Mouse (Mus musculus): ENCODE results near the gene Ergic3. TPM values are rescaled to one million over a fixed set of nuclear protein-coding genes. Genes with fewer than 3 reads are reported as not detected.

Gene Ergic3
- polyA plus RNA-seq, 1 experiment from 2014 or later: 382 TPM

- H3K4me3 ChIP-seq (replicated peaks; ENCODE audit: low read length): no peak overlapping the region
- H3K27me3 ChIP-seq (replicated peaks; ENCODE audit: control insufficient read depth, insufficient read depth, low read length): no peaks in the 10 kb centered on the region
- no peak overlapping the region for H3K27ac ChIP-seq (ENCODE audit: low read length)
- ATAC-seq: no peak
- H3K4me1 ChIP-seq (replicated peaks; ENCODE audit: control insufficient read depth, insufficient read depth, low read length): no peaks in the 10 kb centered on the region
- no peak overlapping the region for H3K9ac ChIP-seq (replicated peaks; ENCODE audit: low read depth, low read length)
- no peaks in the 10 kb centered on the region for H3K9me3 ChIP-seq (ENCODE audit: control insufficient read depth, low read length)
- 66% methylated on average over 4 of the region's 4 CpGs for WGBS
- peaks cover 60% of the 10 kb centered on the region for H3K36me3 ChIP-seq (ENCODE audit: control insufficient read depth, insufficient read depth)
- no peak overlapping the region for H3K4me2 ChIP-seq (ENCODE audit: low read length)
Measured at GRCm38 (mm10) chr2:155989085-155989484, 18.8 kb upstream of the Ergic3 start.

DNA sequence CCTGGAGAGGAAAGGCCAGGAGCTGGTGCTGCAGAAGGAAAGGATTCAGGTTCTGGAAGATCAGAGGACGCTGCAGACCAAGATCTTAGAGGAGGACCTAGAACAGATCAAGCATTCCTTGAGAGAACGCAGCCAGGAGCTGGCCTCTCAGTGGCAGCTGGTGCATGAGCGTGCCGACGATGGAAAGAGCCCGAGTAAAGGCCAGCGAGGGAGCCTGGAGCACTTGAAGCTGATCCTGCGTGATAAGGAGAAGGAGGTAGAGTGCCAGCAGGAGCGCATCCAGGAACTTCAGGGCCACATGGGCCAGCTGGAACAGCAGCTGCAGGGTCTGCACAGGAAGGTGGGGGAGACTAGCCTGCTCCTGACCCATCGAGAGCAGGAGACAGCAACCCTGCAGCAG lies 16.7 kb upstream of the Ergic3 start:
- Histone ChIP-seq H3K4me1 (replicated peaks; ENCODE audit: control insufficient read depth, insufficient read depth, low read length) (no peaks in the 10 kb centered on the region), H3K4me3 (replicated peaks; ENCODE audit: low read length) (no peak overlapping the region), H3K36me3 (ENCODE audit: control insufficient read depth, insufficient read depth) (peaks cover 59% of the 10 kb centered on the region), H3K27me3 (replicated peaks; ENCODE audit: control insufficient read depth, insufficient read depth, low read length) (no peaks in the 10 kb centered on the region), H3K9me3 (ENCODE audit: control insufficient read depth, low read length) (no peaks in the 10 kb centered on the region), H3K27ac (ENCODE audit: low read length) (no peak overlapping the region), H3K4me2 (ENCODE audit: low read length) (no peak overlapping the region), H3K9ac (replicated peaks; ENCODE audit: low read depth, low read length) (no peak overlapping the region)
- 93% methylated on average over 10 of the region's 10 CpGs for whole genome bisulfite sequencing
- ATAC-seq: no peak

- ATAC-seq: no peak
- Histone ChIP-seq H3K27me3 (replicated peaks; ENCODE audit: control insufficient read depth, insufficient read depth, low read length) (no peaks in the 10 kb centered on the region), H3K9ac (replicated peaks; ENCODE audit: low read depth, low read length) (no peak overlapping the region), H3K4me2 (ENCODE audit: low read length) (no peak overlapping the region), H3K9me3 (ENCODE audit: control insufficient read depth, low read length) (no peaks in the 10 kb centered on the region), H3K36me3 (ENCODE audit: control insufficient read depth, insufficient read depth) (peaks cover 58% of the 10 kb centered on the region), H3K4me1 (replicated peaks; ENCODE audit: control insufficient read depth, insufficient read depth, low read length) (no peaks in the 10 kb centered on the region), H3K27ac (ENCODE audit: low read length) (peak overlapping the region; percentile 10; the same call in 1 of the 2 replicates), H3K4me3 (replicated peaks; ENCODE audit: low read length) (no peak overlapping the region)
- WGBS: 57% methylated on average over 14 of the region's 14 CpGs
Measured at GRCm38 (mm10) chr2:155991863-155992321, 16.0 kb upstream of the Ergic3 start.

GRCm38 (mm10) chr2:156005393-156005792 lies 2.5 kb upstream of the Ergic3 start:
- Histone ChIP-seq H3K27ac (ENCODE audit: low read length) (no peak overlapping the region), H3K27me3 (replicated peaks; ENCODE audit: control insufficient read depth, insufficient read depth, low read length) (no peaks in the 10 kb centered on the region), H3K36me3 (ENCODE audit: control insufficient read depth, insufficient read depth) (peaks cover 2% of the 10 kb centered on the region), H3K9me3 (ENCODE audit: control insufficient read depth, low read length) (no peaks in the 10 kb centered on the region), H3K4me2 (ENCODE audit: low read length) (no peak overlapping the region), H3K4me1 (replicated peaks; ENCODE audit: control insufficient read depth, insufficient read depth, low read length) (peaks cover 10% of the 10 kb centered on the region), H3K4me3 (replicated peaks; ENCODE audit: low read length) (no peak overlapping the region), H3K9ac (replicated peaks; ENCODE audit: low read depth, low read length) (no peak overlapping the region)
- 94% methylated on average over 4 of the region's 4 CpGs for WGBS
- no peak for ATAC-seq

DNA sequence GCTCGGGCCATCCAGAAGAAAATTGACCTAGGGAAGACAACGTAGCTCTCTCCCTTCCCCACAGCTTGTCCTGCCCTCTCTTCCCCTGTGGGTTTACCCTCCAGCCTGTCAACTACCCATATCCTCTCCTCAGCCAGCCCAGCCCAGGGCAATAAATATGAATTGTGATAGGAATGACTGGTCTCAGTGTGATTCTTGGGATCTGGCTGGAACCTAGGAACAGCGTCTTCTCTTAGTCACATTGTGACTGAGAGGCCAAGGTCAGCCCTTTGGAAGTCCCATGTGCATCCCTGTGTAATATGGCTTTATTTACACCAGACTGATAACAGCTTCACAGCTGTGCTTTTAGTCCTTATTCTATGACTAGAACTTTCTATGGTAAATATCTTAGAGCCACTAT lies 10.3 kb downstream of the Ergic3 start:
- H3K9me3 ChIP-seq (ENCODE audit: control insufficient read depth, low read length): no peaks in the 10 kb centered on the region
- H3K4me2 ChIP-seq (ENCODE audit: low read length): no peak overlapping the region
- H3K36me3 ChIP-seq (ENCODE audit: control insufficient read depth, insufficient read depth): peaks cover 32% of the 10 kb centered on the region
- H3K4me1 ChIP-seq (replicated peaks; ENCODE audit: control insufficient read depth, insufficient read depth, low read length): no peaks in the 10 kb centered on the region
- ATAC-seq: no peak
- no peaks in the 10 kb centered on the region for H3K27me3 ChIP-seq (replicated peaks; ENCODE audit: control insufficient read depth, insufficient read depth, low read length)
- 93% methylated on average over 3 of the region's 3 CpGs for WGBS
- no peak overlapping the region for H3K4me3 ChIP-seq (replicated peaks; ENCODE audit: low read length)
- H3K27ac ChIP-seq (ENCODE audit: low read length): no peak overlapping the region
- H3K9ac ChIP-seq (replicated peaks; ENCODE audit: low read depth, low read length): no peak overlapping the region

DNA sequence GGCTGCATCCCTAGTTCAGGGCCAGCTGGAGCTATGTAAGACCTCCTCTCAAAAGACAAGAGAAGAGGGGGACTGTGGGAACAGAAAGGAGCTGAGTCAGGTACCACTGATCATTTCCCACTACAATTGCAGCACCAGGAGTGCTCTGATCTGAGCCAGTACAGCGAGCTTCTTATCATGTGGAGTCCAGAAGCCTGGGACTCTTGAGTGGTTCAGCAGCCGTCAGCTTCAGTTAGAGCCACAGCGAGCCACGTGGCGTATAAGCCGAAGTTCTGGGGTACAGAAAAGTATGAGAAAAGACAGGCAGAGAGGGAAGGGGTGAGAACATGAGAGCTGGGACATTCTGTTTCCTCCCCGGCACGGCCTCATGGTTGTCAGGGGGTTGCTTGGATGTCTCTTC lies 13.4 kb downstream of the Ergic3 start:
- Histone ChIP-seq H3K4me1 (replicated peaks; ENCODE audit: control insufficient read depth, insufficient read depth, low read length) (no peaks in the 10 kb centered on the region), H3K27me3 (replicated peaks; ENCODE audit: control insufficient read depth, insufficient read depth, low read length) (no peaks in the 10 kb centered on the region), H3K9ac (replicated peaks; ENCODE audit: low read depth, low read length) (no peak overlapping the region), H3K27ac (ENCODE audit: low read length) (no peak overlapping the region), H3K36me3 (ENCODE audit: control insufficient read depth, insufficient read depth) (peaks cover 26% of the 10 kb centered on the region), H3K4me3 (replicated peaks; ENCODE audit: low read length) (no peak overlapping the region), H3K9me3 (ENCODE audit: control insufficient read depth, low read length) (no peaks in the 10 kb centered on the region), H3K4me2 (ENCODE audit: low read length) (no peak overlapping the region)
- no peak for ATAC-seq
- 91% methylated on average over 8 of the region's 8 CpGs for WGBS

DNA sequence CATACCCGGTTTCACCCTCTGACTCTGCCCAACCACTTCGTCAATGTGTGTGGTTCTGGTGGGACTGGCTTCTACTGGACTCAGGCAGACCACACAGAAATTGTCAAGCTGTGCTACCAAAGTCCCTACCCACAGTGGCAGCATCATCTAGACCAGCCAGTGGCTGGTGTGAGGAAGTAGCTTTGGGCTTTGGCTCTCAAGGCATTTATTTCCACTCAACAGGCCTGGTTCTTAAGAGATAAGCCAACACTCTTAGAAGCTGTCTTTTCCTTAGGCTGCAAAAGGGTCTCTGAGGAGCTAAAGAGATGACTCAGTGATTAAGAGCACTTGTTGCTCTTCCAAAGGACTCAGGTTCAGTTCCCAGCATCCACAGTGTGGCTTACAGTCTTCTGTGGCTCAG lies 13.9 kb downstream of the Ergic3 start:
- no peak overlapping the region for H3K4me3 ChIP-seq (replicated peaks; ENCODE audit: low read length)
- no peak for ATAC-seq
- WGBS: 88% methylated on average over 2 of the region's 2 CpGs
- peaks cover 20% of the 10 kb centered on the region for H3K36me3 ChIP-seq (ENCODE audit: control insufficient read depth, insufficient read depth)
- no peaks in the 10 kb centered on the region for H3K9me3 ChIP-seq (ENCODE audit: control insufficient read depth, low read length)
- no peaks in the 10 kb centered on the region for H3K27me3 ChIP-seq (replicated peaks; ENCODE audit: control insufficient read depth, insufficient read depth, low read length)
- no peak overlapping the region for H3K4me2 ChIP-seq (ENCODE audit: low read length)
- H3K27ac ChIP-seq (ENCODE audit: low read length): no peak overlapping the region
- H3K9ac ChIP-seq (replicated peaks; ENCODE audit: low read depth, low read length): no peak overlapping the region
- no peaks in the 10 kb centered on the region for H3K4me1 ChIP-seq (replicated peaks; ENCODE audit: control insufficient read depth, insufficient read depth, low read length)

GRCm38 (mm10) chr2:156025482-156025881 lies 17.6 kb downstream of the Ergic3 start:
- H3K4me3 ChIP-seq (replicated peaks; ENCODE audit: low read length): no peak overlapping the region
- H3K4me2 ChIP-seq (ENCODE audit: low read length): no peak overlapping the region
- no peak overlapping the region for H3K27ac ChIP-seq (ENCODE audit: low read length)
- H3K36me3 ChIP-seq (ENCODE audit: control insufficient read depth, insufficient read depth): no peaks in the 10 kb centered on the region
- H3K9ac ChIP-seq (replicated peaks; ENCODE audit: low read depth, low read length): no peak overlapping the region
- H3K4me1 ChIP-seq (replicated peaks; ENCODE audit: control insufficient read depth, insufficient read depth, low read length): no peaks in the 10 kb centered on the region
- ATAC-seq: no peak
- H3K9me3 ChIP-seq (ENCODE audit: control insufficient read depth, low read length): no peaks in the 10 kb centered on the region
- no peaks in the 10 kb centered on the region for H3K27me3 ChIP-seq (replicated peaks; ENCODE audit: control insufficient read depth, insufficient read depth, low read length)

DNA sequence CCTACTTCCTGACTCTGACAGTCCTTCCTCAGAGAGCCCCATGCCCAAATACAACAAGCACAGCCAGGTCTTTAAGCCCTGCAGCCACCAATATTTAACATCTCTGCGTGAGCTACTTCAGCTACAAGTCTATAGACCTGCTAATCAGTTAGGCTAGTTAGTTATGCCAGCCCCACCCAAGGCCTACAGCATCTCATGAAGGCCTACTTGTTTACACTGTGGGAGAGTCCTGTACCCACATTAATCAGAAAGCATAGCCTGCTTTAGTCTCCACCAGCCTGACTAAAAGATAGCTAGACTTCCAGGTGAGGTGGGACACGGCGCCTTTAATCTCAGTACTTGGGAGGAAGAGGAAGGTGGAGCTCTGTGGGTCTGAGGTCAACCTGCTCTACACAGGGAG lies 31.5 kb downstream of the Ergic3 start:
- no peaks in the 10 kb centered on the region for H3K36me3 ChIP-seq (ENCODE audit: control insufficient read depth, insufficient read depth)
- H3K27me3 ChIP-seq (replicated peaks; ENCODE audit: control insufficient read depth, insufficient read depth, low read length): no peaks in the 10 kb centered on the region
- H3K4me2 ChIP-seq (ENCODE audit: low read length): no peak overlapping the region
- no peak overlapping the region for H3K9ac ChIP-seq (replicated peaks; ENCODE audit: low read depth, low read length)
- H3K4me1 ChIP-seq (replicated peaks; ENCODE audit: control insufficient read depth, insufficient read depth, low read length): no peaks in the 10 kb centered on the region
- H3K4me3 ChIP-seq (replicated peaks; ENCODE audit: low read length): no peak overlapping the region
- no peaks in the 10 kb centered on the region for H3K9me3 ChIP-seq (ENCODE audit: control insufficient read depth, low read length)
- ATAC-seq: no peak
- H3K27ac ChIP-seq (ENCODE audit: low read length): no peak overlapping the region
- WGBS: 94% methylated on average over 3 of the region's 3 CpGs

DNA sequence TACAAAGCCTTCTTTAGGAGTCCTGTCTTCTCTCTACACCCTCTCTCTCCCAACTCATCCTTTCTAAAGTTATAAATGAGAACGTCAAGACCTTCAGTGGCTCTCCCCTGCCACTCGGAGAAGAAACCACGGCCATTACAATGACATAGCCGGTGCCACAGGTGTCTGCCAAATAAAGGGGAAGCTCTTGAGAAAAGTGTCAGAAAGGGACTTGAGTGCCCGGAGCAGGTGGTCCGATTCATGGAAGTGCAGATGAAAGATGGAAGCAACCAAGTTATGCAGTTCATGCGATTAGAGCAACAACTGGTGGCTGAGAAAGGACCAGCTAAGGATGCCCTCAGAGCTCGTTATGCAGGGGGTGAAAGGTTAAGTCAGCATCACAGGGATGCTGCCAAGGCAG lies 35.1 kb downstream of the Ergic3 start:
- no peaks in the 10 kb centered on the region for H3K36me3 ChIP-seq (ENCODE audit: control insufficient read depth, insufficient read depth)
- 78% methylated on average over 8 of the region's 8 CpGs for WGBS
- H3K9ac ChIP-seq (replicated peaks; ENCODE audit: low read depth, low read length): no peak overlapping the region
- no peaks in the 10 kb centered on the region; the same call in 1 of the 2 replicates for H3K27me3 ChIP-seq (replicated peaks; ENCODE audit: control insufficient read depth, insufficient read depth, low read length)
- H3K4me3 ChIP-seq (replicated peaks; ENCODE audit: low read length): no peak overlapping the region
- H3K4me2 ChIP-seq (ENCODE audit: low read length): no peak overlapping the region
- H3K27ac ChIP-seq (ENCODE audit: low read length): no peak overlapping the region
- ATAC-seq: no peak
- 0 out of 2 replicates have a peak, but pooled peaks cover under 1% of the 10 kb centered on the region for H3K4me1 ChIP-seq (replicated peaks; ENCODE audit: control insufficient read depth, insufficient read depth, low read length)
- no peaks in the 10 kb centered on the region for H3K9me3 ChIP-seq (ENCODE audit: control insufficient read depth, low read length)

All from forebrain, embryonic 16.5 days (tissue).